Mouse (Mus musculus) heart, embryonic 11.5 days (tissue): Measurements from ENCODE around the gene Ranbp1. TPM values are rescaled to one million over a fixed set of nuclear protein-coding genes. Genes with fewer than 3 reads are reported as not detected.

Source experiments
- ATAC-seq: fragments of 200-750 bp; cut with Nextera tagmentation; replicated peaks from 2 replicates; pipeline ENCODE4 v1.8.0; 2017; ENCODE audit warnings: moderate library complexity; ENCODE audit not compliant: insufficient number of reproducible peaks, low FRiP score, low TSS enrichment
- H3K27ac ChIP-seq: fragments of 300-500 bp; sonication (generic); 2 replicates; pipeline ENCODE4 v1.5.1; 2014; ENCODE audit warnings: mild to moderate bottlenecking, low read depth, low read length
- H3K27me3 ChIP-seq: fragments of 300-500 bp; sonication (generic); 2 replicates; pipeline ENCODE4 v1.6.1; 2014; ENCODE audit warnings: mild to moderate bottlenecking, low read length, mixed read lengths; ENCODE audit not compliant: control insufficient read depth, insufficient read depth
- H3K36me3 ChIP-seq: fragments of 300-500 bp; sonication (generic); 2 replicates; pipeline ENCODE4 v1.6.1; 2014; ENCODE audit warnings: mild to moderate bottlenecking, low read length, moderate library complexity, mixed read lengths; ENCODE audit not compliant: control insufficient read depth, insufficient read depth
- H3K4me1 ChIP-seq: fragments of 300-500 bp; sonication (generic); 2 replicates; pipeline ENCODE4 v1.6.1; 2014; ENCODE audit warnings: low read length; ENCODE audit not compliant: control insufficient read depth, insufficient read depth
- H3K4me2 ChIP-seq: fragments of 300-500 bp; sonication (generic); 2 replicates; pipeline ENCODE4 v1.6.1; 2014; ENCODE audit warnings: mild to moderate bottlenecking, moderate library complexity
- H3K4me3 ChIP-seq: fragments of 300-500 bp; sonication (generic); 2 replicates; pipeline ENCODE4 v1.5.1; 2014; ENCODE audit warnings: low read depth, low read length
- H3K9ac ChIP-seq: fragments of 300-500 bp; sonication (generic); 2 replicates; pipeline ENCODE4 v1.6.1; 2014; ENCODE audit warnings: mild to moderate bottlenecking, low read depth, low read length, moderate library complexity
- H3K9me3 ChIP-seq: fragments of 300-500 bp; sonication (generic); replicated peaks from 2 replicates; pipeline ENCODE4 v1.6.1; 2016; ENCODE audit warnings: low read length; ENCODE audit not compliant: control insufficient read depth
- WGBS: fragments of 180-500 bp; shearing (Covaris S2); extraction: QIAGEN DNeasy Blood & Tissue Kit; methylation state at CpG from one replicate; pipeline ENCODE4 v1.1.7; 2014; ENCODE audit not compliant: insufficient replicate concordance; 5-methylcytosine and 5-hydroxymethylcytosine counted together
- polyA plus RNA-seq: library from polyadenylated mRNA; unstranded; fragments of >200 nt; fragmentation: Nextera tagmentation; extraction: Ambion mirVana; gene quantifications from 2 replicates; pipeline ENCODE4 v1.2.1, GENCODE M21; 2014

Ranbp1 gene
- polyA plus RNA-seq, 1 experiment from 2014 or later, result 656 TPM

- H3K27me3 ChIP-seq, result no peaks in the 10 kb centered on the region
- peaks cover 23% of the 10 kb centered on the region for H3K4me1 ChIP-seq
- H3K36me3 ChIP-seq, result peaks cover 17% of the 10 kb centered on the region
- H3K27ac ChIP-seq, result no peak overlapping the region
- no peak overlapping the region for H3K9ac ChIP-seq
- WGBS, result 71% methylated on average over 7 of the region's 7 CpGs
- peak overlapping the region; percentile 79; the same call in 1 of the 2 replicates for H3K4me2 ChIP-seq
- no peak for ATAC-seq
- no peaks in the 10 kb centered on the region for H3K9me3 ChIP-seq
- H3K4me3 ChIP-seq, result 0 out of 2 replicates have a peak overlapping the region, but pooled peaks have one; percentile 75
Observed at GRCm38 (mm10) chr16:18236676-18237501, 11.6 kb downstream of the Ranbp1 start.

DNA sequence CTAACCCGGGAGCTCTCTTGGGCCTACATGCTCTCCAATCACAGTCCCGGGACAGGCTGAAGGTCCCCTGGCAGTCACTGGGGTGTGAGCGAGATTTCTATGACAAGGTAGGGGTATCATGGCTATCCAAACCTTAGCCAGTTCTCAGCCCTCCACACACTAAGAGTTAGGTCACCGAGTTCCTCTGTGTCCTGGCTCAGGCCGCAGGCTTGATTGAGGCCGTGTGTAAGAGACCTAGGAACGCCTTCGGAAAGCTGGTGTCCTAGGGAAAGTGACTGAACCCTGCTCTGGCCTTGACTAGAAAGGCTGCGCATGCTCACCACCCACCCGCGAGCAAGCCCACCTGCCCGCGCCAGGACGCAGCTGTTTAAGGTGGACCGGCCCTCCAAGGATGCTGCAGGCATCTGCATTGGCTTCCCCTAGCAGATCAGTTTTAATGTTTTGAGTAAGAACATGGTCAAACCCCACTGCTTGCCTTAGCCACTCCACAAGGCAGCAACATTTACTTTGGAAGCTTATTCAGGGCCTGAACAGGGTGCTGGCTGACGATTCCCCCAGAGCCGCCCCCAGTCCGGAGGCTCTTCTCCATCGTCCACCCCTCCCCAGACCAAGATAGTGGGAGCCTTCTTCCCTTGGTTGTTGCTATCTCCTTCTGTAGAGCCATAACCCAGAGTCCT lies 13.0 kb downstream of the Ranbp1 start:
- H3K4me2 ChIP-seq, result peak overlapping the region; percentile 79
- 4% methylated on average over 19 of the region's 19 CpGs for WGBS
- peak overlapping the region; percentile 85 for H3K9ac ChIP-seq
- H3K36me3 ChIP-seq, result peaks cover 10% of the 10 kb centered on the region
- H3K9me3 ChIP-seq, result no peaks in the 10 kb centered on the region
- H3K27me3 ChIP-seq, result no peaks in the 10 kb centered on the region
- H3K4me3 ChIP-seq, result peak overlapping the region; percentile 75
- H3K4me1 ChIP-seq, result peaks cover 29% of the 10 kb centered on the region
- peak; percentile 41; the same call in 1 of the 2 replicates for ATAC-seq
- peak overlapping the region; percentile 85 for H3K27ac ChIP-seq

- under 1% methylated on average over 73 of the region's 79 CpGs for WGBS
- Histone ChIP-seq H3K36me3 (peaks cover 5% of the 10 kb centered on the region), H3K4me2 (peak within 1 kb of the TSS; percentile 79), H3K9ac (peak within 1 kb of the TSS; percentile 85), H3K4me3 (peak within 1 kb of the TSS; percentile 75), H3K27ac (peak within 1 kb of the TSS; percentile 85), H3K27me3 (no peaks in the 10 kb centered on the region), H3K4me1 (peaks cover 36% of the 10 kb centered on the region), H3K9me3 (no peaks in the 10 kb centered on the region)
- ATAC-seq, result peak; percentile 73
Observed at GRCm38 (mm10) chr16:18234671-18235388, 13.7 kb downstream of the Ranbp1 start, which contains the start of gene Zdhhc8. TSS of gene Zdhhc8 (minus strand) at chr16:18235136.

DNA sequence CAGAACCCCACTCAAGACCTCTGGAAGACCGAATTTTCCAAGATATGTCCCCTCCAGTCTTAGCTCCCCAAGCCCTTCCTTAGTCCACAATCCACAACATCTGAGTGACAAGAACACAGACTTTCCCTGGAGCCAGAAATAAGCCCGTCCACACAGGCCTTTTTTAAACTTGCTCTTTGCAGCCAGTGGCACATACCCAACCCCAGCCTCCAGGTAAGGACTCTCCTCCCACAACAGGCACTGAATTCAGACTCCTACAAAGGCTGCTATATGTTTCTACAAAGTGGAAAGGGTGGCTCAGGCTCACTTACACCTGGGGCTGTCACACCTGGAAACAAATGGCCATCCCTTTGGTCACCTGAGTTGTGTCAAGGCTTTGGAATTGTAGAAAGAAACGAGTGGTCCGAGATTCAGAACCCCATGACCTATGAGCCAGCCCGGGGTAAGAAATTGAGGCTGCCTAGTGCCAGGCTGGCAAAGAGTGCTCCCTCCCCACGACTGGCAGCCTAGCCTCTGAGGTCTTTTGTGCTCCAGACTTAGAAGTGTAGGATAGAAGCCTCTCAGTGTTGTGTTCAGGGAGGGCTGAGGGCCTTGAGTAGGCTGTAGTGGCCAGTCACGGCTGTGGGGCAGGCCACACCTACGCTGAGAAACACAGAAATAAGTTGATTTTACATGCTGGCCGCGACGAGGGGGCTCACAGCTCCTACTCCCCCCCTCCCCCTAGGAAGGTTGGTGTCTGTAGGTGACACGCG lies 14.4 kb downstream of the Ranbp1 start:
- H3K4me3 ChIP-seq, result peak overlapping the region; percentile 75
- H3K4me1 ChIP-seq, result peaks cover 39% of the 10 kb centered on the region
- H3K27me3 ChIP-seq, result no peaks in the 10 kb centered on the region
- H3K36me3 ChIP-seq, result no peaks in the 10 kb centered on the region
- peak overlapping the region; percentile 85 for H3K9ac ChIP-seq
- H3K9me3 ChIP-seq, result no peaks in the 10 kb centered on the region
- peak overlapping the region; percentile 79 for H3K4me2 ChIP-seq
- WGBS, result 18% methylated on average over 13 of the region's 13 CpGs
- peak overlapping the region; percentile 85 for H3K27ac ChIP-seq
- ATAC-seq, result no peak

DNA sequence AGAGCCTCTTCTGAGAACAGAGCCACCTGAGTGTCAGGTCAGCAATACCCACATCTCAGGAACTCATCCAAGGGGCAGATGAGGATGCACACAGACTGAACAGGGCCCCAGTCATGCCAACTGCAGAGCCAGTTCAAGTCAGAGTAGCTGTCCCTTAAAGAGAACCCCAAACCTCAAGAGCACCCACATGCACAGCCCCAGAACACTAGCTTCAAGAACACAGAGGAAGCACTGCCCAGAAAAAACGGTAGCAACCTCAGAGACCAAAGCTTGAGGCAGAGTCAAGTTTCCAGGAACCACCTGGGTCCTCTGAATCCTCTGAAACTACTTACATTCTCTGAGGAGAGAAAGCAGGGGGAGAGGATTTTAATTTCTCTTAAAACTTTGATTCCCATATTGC lies 15.1 kb downstream of the Ranbp1 start:
- H3K9me3 ChIP-seq, result no peaks in the 10 kb centered on the region
- H3K27ac ChIP-seq, result no peak overlapping the region
- no peak for ATAC-seq
- no peaks in the 10 kb centered on the region for H3K36me3 ChIP-seq
- H3K4me1 ChIP-seq, result peaks cover 45% of the 10 kb centered on the region
- peak overlapping the region; percentile 79 for H3K4me2 ChIP-seq
- 0 out of 2 replicates have a peak overlapping the region, but pooled peaks have one; percentile 22 for H3K9ac ChIP-seq
- H3K27me3 ChIP-seq, result no peaks in the 10 kb centered on the region
- 50% methylated on average over 1 of the region's 1 CpGs for WGBS
- H3K4me3 ChIP-seq, result peak overlapping the region; percentile 75

DNA sequence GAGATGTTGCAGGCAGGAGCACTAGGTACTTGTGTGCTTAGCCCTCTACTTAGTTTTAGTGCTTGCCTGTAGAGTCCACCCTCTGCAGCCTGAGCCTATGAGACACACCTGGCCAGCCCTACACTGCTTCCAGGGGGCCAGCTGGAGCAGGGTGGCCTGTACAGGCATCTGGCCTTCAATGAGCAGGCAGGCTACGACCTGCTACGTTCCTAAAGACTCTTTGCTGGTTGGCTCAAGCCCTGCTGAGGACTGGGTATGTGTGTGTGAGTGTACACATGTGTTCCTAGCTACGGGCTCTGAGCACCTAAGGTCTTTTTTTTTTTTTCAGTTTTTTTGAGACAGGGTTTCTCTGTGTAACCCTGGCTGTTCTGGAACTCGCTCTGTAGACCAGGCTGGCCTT lies 17.1 kb downstream of the Ranbp1 start:
- H3K36me3 ChIP-seq, result peaks cover 1% of the 10 kb centered on the region; the same call in 1 of the 2 replicates
- no peaks in the 10 kb centered on the region for H3K9me3 ChIP-seq
- no peak overlapping the region for H3K27ac ChIP-seq
- no peak overlapping the region for H3K9ac ChIP-seq
- H3K27me3 ChIP-seq, result no peaks in the 10 kb centered on the region
- H3K4me2 ChIP-seq, result no peak overlapping the region
- H3K4me3 ChIP-seq, result no peak overlapping the region
- 90% methylated on average over 4 of the region's 4 CpGs for WGBS
- ATAC-seq, result no peak
- H3K4me1 ChIP-seq, result peaks cover 45% of the 10 kb centered on the region

DNA sequence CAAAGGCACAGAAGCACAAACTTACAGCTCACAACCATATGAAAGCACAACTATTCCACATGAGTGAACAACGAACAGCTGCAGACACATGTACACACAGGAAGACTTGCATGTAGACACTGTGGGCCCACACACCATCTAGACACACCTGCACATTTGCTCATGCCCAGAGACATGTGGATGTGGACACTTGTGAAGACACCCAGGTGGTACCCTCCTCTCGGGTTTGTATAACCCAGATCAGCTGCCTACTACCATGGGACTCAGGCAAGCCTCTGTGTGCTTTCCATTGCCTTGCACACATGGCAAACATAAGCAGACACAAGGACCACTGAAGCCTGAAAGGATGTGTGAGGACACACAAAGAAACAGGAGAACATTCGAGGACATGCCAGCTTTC lies 17.5 kb downstream of the Ranbp1 start:
- H3K4me2 ChIP-seq, result peak overlapping the region; percentile 46; the same call in 1 of the 2 replicates
- no peaks in the 10 kb centered on the region for H3K9me3 ChIP-seq
- H3K4me1 ChIP-seq, result peaks cover 41% of the 10 kb centered on the region
- peak overlapping the region; percentile 94 for H3K27ac ChIP-seq
- ATAC-seq, result no peak
- H3K36me3 ChIP-seq, result peaks cover 3% of the 10 kb centered on the region
- H3K27me3 ChIP-seq, result no peaks in the 10 kb centered on the region
- WGBS, result 71% methylated on average over 3 of the region's 3 CpGs
- H3K9ac ChIP-seq, result no peak overlapping the region
- no peak overlapping the region for H3K4me3 ChIP-seq

GRCm38 (mm10) chr16:18230617-18231016 lies 17.9 kb downstream of the Ranbp1 start:
- 69% methylated on average over 6 of the region's 6 CpGs for WGBS
- Histone ChIP-seq H3K4me1 (peaks cover 37% of the 10 kb centered on the region), H3K9me3 (no peaks in the 10 kb centered on the region), H3K36me3 (peaks cover 6% of the 10 kb centered on the region), H3K27ac (peak overlapping the region; percentile 94), H3K4me2 (peak overlapping the region; percentile 46), H3K4me3 (no peak overlapping the region), H3K27me3 (no peaks in the 10 kb centered on the region), H3K9ac (0 out of 2 replicates have a peak overlapping the region, but pooled peaks have one; percentile 24)
- ATAC-seq, result no peak
